Mouse (Mus musculus): ENCODE results near the gene Trem1.

Gene Trem1

GRCm38 (mm10) chr17:48232518-48232917 is at the start of gene Trem1:
Gene Trem1, plus strand, starts transcription at chr17:48232768.
- no peak for DNase-seq (ENCODE audit: low spot score)

GRCm38 (mm10) chr17:48185252-48185651 is 47.3 kb upstream of the Trem1 start:
- no peak for DNase-seq (ENCODE audit: low spot score)

GRCm38 (mm10) chr17:48192366-48192765 is 40.2 kb upstream of the Trem1 start:
- no peak for DNase-seq (ENCODE audit: low spot score)

GRCm38 (mm10) chr17:48203086-48203485 is 29.5 kb upstream of the Trem1 start:
- DNase-seq (ENCODE audit: low spot score) = no peak

GRCm38 (mm10) chr17:48212596-48212995 is 20.0 kb upstream of the Trem1 start:
- no peak for DNase-seq (ENCODE audit: low spot score)

GRCm38 (mm10) chr17:48213511-48213910 is 19.1 kb upstream of the Trem1 start:
- DNase-seq (ENCODE audit: low spot score) = no peak

- no peak for DNase-seq (ENCODE audit: low spot score)
Observed at GRCm38 (mm10) chr17:48215429-48215828, 17.1 kb upstream of the Trem1 start.

- no peak for DNase-seq (ENCODE audit: low spot score)
Observed at GRCm38 (mm10) chr17:48230680-48231079, 1.9 kb upstream of the Trem1 start.

- DNase-seq (ENCODE audit: low spot score) = no peak
Observed at GRCm38 (mm10) chr17:48233789-48234188, 1.2 kb downstream of the Trem1 start.

GRCm38 (mm10) chr17:48234550-48234949 is 2.0 kb downstream of the Trem1 start:
- DNase-seq (ENCODE audit: low spot score) = no peak

GRCm38 (mm10) chr17:48235773-48236370 is 3.3 kb downstream of the Trem1 start:
- DNase-seq (ENCODE audit: low spot score) = no peak

GRCm38 (mm10) chr17:48237621-48238020 is 5.1 kb downstream of the Trem1 start:
- no peak for DNase-seq (ENCODE audit: low spot score)

- no peak for DNase-seq (ENCODE audit: low spot score)
Observed at GRCm38 (mm10) chr17:48247221-48247928, 14.8 kb downstream of the Trem1 start, which contains the start of gene Trem3. Gene Trem3, plus strand, starts transcription at chr17:48247777.

- no peak for DNase-seq (ENCODE audit: low spot score)
Observed at GRCm38 (mm10) chr17:48249039-48249438, 16.5 kb downstream of the Trem1 start.

- no peak for DNase-seq (ENCODE audit: low spot score)
Observed at GRCm38 (mm10) chr17:48249501-48249900, 16.9 kb downstream of the Trem1 start.

GRCm38 (mm10) chr17:48250631-48251030 is 18.1 kb downstream of the Trem1 start:
- no peak for DNase-seq (ENCODE audit: low spot score)

- no peak for DNase-seq (ENCODE audit: low spot score)
Observed at GRCm38 (mm10) chr17:48256575-48256974, 24.0 kb downstream of the Trem1 start.

GRCm38 (mm10) chr17:48261868-48262267 is 29.3 kb downstream of the Trem1 start:
- DNase-seq (ENCODE audit: low spot score) = no peak

GRCm38 (mm10) chr17:48263741-48264362 is 31.3 kb downstream of the Trem1 start, which contains the start of gene Treml4:
Gene Treml4, plus strand, starts transcription at chr17:48264295.
- no peak for DNase-seq (ENCODE audit: low spot score)

- no peak for DNase-seq (ENCODE audit: low spot score)
Observed at GRCm38 (mm10) chr17:48264662-48265061, 32.1 kb downstream of the Trem1 start.

GRCm38 (mm10) chr17:48266138-48266537 is 33.6 kb downstream of the Trem1 start:
- no peak for DNase-seq (ENCODE audit: low spot score)

GRCm38 (mm10) chr17:48266610-48267304 is 34.2 kb downstream of the Trem1 start:
- no peak for DNase-seq (ENCODE audit: low spot score)

- no peak for DNase-seq (ENCODE audit: low spot score)
Observed at GRCm38 (mm10) chr17:48267591-48267990, 35.0 kb downstream of the Trem1 start.
